Mouse (Mus musculus): ENCODE measurements at regions not wholly inside any gene's neighbourhood (a gene's known extent, or its start where the extent isn't known, plus 50 kb on each side); places are given as distances from the start of the nearest gene placed in this dataset.

DNA sequence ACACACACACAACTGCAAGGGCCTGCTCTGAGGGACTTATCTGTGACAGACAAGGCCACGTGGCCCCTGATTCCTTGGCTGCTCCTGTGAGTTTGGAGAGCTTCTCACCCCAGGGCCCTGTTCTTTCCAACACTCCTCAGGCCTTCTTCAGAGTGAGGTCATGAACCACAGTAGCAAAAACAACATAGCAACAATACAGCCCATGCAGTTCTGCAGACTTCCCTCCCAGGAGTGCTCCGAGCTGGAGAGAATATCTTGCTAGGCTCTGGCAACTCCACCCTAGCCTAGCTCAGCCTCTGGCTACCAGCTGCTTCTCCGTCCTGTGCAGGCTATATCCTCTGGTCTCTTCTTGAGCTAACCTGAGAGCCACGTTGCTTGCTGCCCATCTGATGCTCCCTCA is 152.8 kb downstream of the Fgf18 start:
- no peak for DNase-seq (ENCODE audit: low spot score)
- Histone ChIP-seq H3K9ac (ENCODE audit: low read depth, low read length) (no peak overlapping the region), H3K9me3 (ENCODE audit: control insufficient read depth, low read length) (no peaks in the 10 kb centered on the region), H3K27me3 (ENCODE audit: control insufficient read depth, insufficient read depth, low read length) (no peaks in the 10 kb centered on the region), H3K4me2 (replicated peaks; ENCODE audit: low read depth, low read length) (no peak overlapping the region), H3K27ac (ENCODE audit: low read depth, low read length) (no peak overlapping the region), H3K36me3 (ENCODE audit: control insufficient read depth, insufficient read depth, low read length) (no peaks in the 10 kb centered on the region), H3K4me1 (replicated peaks; ENCODE audit: control insufficient read depth, insufficient read depth, low read length) (no peaks in the 10 kb centered on the region), H3K4me3 (ENCODE audit: low read depth, low read length) (no peak overlapping the region)
- WGBS, result 71% methylated on average over 4 of the region's 4 CpGs
- no peak for ATAC-seq (ENCODE audit: low FRiP score)

DNA sequence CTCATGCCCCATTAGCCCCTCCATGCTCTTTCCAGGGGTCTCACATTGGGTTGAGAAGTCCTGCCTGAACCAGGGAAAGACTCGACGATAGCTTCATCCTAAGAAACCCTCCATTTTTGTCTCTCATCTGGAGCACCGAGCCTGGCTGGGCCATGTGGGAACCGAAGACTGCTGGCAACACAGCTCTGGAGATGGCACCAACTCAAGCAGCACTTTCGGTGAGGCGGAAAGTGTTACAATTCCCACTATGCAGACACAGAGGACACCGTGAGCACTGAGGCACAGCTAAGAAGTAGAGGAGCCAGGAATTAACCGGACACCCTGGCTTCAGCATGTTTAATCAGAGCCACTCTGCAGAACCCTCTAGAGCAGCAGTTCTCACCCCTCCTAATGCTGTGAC is 153.8 kb downstream of the Fgf18 start:
- Histone ChIP-seq H3K27ac (ENCODE audit: low read depth, low read length) (no peak overlapping the region), H3K4me2 (replicated peaks; ENCODE audit: low read depth, low read length) (no peak overlapping the region), H3K4me1 (replicated peaks; ENCODE audit: control insufficient read depth, insufficient read depth, low read length) (no peaks in the 10 kb centered on the region), H3K4me3 (ENCODE audit: low read depth, low read length) (no peak overlapping the region), H3K9me3 (ENCODE audit: control insufficient read depth, low read length) (no peaks in the 10 kb centered on the region), H3K36me3 (ENCODE audit: control insufficient read depth, insufficient read depth, low read length) (no peaks in the 10 kb centered on the region), H3K9ac (ENCODE audit: low read depth, low read length) (no peak overlapping the region), H3K27me3 (ENCODE audit: control insufficient read depth, insufficient read depth, low read length) (no peaks in the 10 kb centered on the region)
- DNase-seq (ENCODE audit: low spot score) (no peak), ATAC-seq (ENCODE audit: low FRiP score) (no peak)
- WGBS, result 89% methylated on average over 8 of the region's 8 CpGs

DNA sequence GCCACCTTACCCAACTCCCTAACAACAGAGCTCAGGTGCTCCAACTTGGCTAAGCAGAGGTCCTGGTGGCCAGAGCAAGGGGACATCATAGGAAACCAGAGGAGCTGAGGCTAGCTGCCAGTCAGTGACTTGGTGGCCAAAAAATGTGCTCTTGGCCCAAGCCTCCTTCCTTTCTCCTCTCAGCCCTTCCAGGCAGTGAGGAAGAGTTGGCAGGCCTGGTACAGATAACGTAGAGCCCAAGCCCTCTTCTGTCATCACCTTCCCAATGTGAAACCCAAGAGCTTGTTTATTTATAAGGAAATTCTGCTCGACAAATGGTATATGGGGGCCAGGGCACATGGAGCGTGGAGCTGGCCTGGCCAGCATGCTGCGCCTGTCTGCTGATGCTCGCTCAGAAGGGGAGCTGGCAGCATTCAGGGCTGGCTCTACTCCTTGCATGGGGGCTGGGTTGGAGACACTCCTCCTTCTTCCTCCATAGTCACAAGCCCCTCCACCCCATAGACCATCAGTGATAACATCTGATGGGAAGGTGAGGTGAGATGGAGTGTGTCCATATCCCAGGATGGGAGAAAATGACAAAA is 156.1 kb downstream of the Fgf18 start:
- Histone ChIP-seq H3K27me3 (ENCODE audit: control insufficient read depth, insufficient read depth, low read length) (no peaks in the 10 kb centered on the region), H3K9me3 (ENCODE audit: control insufficient read depth, low read length) (no peaks in the 10 kb centered on the region), H3K4me2 (replicated peaks; ENCODE audit: low read depth, low read length) (no peak overlapping the region), H3K27ac (ENCODE audit: low read depth, low read length) (no peak overlapping the region), H3K4me3 (ENCODE audit: low read depth, low read length) (no peak overlapping the region), H3K9ac (ENCODE audit: low read depth, low read length) (no peak overlapping the region), H3K36me3 (ENCODE audit: control insufficient read depth, insufficient read depth, low read length) (no peaks in the 10 kb centered on the region), H3K4me1 (replicated peaks; ENCODE audit: control insufficient read depth, insufficient read depth, low read length) (no peaks in the 10 kb centered on the region)
- ATAC-seq (ENCODE audit: low FRiP score) (no peak), DNase-seq (ENCODE audit: low spot score) (no peak)
- WGBS, result 79% methylated on average over 5 of the region's 5 CpGs

DNA sequence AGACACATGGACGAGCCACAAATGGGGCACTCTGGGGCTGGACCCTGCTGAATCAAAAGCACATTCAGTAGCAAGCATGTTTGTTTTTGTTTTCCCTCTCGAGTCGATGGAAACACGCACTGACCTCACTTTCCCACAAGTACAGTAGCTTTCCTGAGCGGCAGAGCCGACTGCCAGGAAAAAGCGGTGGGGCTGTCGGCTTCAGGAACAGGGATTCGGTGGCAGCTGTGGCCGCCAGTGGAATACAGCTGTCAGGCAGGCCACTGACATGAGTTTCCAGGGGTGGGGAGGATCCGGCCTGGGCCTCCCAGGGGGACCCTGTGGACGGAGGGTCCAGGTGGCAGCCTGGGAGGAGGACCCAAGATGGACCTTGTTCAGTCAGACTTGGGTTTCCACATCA is 157.0 kb downstream of the Fgf18 start:
- Histone ChIP-seq H3K27me3 (ENCODE audit: control insufficient read depth, insufficient read depth, low read length) (no peaks in the 10 kb centered on the region), H3K36me3 (ENCODE audit: control insufficient read depth, insufficient read depth, low read length) (no peaks in the 10 kb centered on the region), H3K4me2 (replicated peaks; ENCODE audit: low read depth, low read length) (no peak overlapping the region), H3K4me1 (replicated peaks; ENCODE audit: control insufficient read depth, insufficient read depth, low read length) (no peaks in the 10 kb centered on the region), H3K27ac (ENCODE audit: low read depth, low read length) (no peak overlapping the region), H3K4me3 (ENCODE audit: low read depth, low read length) (no peak overlapping the region), H3K9ac (ENCODE audit: low read depth, low read length) (no peak overlapping the region), H3K9me3 (ENCODE audit: control insufficient read depth, low read length) (no peaks in the 10 kb centered on the region)
- ATAC-seq (ENCODE audit: low FRiP score), result no peak
- no peak for DNase-seq (ENCODE audit: low spot score)
- 90% methylated on average over 12 of the region's 12 CpGs for WGBS

DNA sequence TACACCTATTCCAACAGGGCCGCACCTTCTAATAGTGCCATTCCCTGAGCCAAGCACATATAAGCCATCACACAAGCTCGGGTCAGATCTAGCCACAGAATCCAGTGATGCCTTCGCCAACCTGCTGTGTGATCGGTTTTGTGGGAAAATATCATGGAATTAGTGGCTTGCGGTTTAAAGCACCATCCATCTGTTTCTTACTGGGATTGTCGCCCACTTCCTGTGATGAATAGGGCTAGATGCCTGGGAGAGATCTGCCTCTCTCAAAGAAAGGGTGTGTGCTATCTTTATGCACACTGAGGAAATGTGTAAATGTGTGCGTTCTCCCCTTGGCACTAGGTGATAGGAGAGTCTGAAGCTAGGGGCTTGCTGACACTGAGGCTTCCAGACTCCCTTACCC is 154.5 kb upstream of the Smim23 start:
- WGBS, result 94% methylated on average over 7 of the region's 7 CpGs
- no peak overlapping the region for H3K27ac ChIP-seq (ENCODE audit: low read depth, low read length)
- no peaks in the 10 kb centered on the region for H3K27me3 ChIP-seq (ENCODE audit: control insufficient read depth, insufficient read depth, low read length)
- no peaks in the 10 kb centered on the region for H3K4me1 ChIP-seq (replicated peaks; ENCODE audit: control insufficient read depth, insufficient read depth, low read length)
- H3K36me3 ChIP-seq (ENCODE audit: control insufficient read depth, insufficient read depth, low read length), result no peaks in the 10 kb centered on the region
- DNase-seq (ENCODE audit: low spot score), result no peak
- no peak overlapping the region for H3K9ac ChIP-seq (ENCODE audit: low read depth, low read length)
- ATAC-seq (ENCODE audit: low FRiP score), result no peak
- no peaks in the 10 kb centered on the region for H3K9me3 ChIP-seq (ENCODE audit: control insufficient read depth, low read length)
- no peak overlapping the region for H3K4me2 ChIP-seq (replicated peaks; ENCODE audit: low read depth, low read length)
- H3K4me3 ChIP-seq (ENCODE audit: low read depth, low read length), result no peak overlapping the region

DNA sequence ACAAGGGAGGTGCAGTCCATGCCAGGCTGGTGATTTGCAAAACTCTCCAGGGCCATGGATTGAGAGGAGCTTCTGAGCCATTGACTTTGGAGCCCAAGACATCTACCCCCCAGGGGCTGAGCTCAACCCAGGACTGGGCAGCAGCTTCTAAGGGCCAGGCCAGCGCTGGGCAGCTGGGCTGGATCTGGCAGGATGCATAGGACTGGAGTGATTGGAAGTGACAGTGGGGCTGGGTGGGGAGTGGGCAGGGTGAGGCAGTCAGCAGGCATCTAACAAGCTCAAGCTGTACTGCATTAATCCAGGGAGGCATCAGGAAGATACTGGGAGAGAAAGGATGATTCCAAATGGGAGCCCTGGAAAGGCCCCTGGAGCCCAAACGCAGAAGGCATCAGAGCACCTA is 152.2 kb upstream of the Smim23 start:
- no peaks in the 10 kb centered on the region for H3K36me3 ChIP-seq (ENCODE audit: control insufficient read depth, insufficient read depth, low read length)
- no peak for ATAC-seq (ENCODE audit: low FRiP score)
- H3K27ac ChIP-seq (ENCODE audit: low read depth, low read length), result no peak overlapping the region
- H3K27me3 ChIP-seq (ENCODE audit: control insufficient read depth, insufficient read depth, low read length), result no peaks in the 10 kb centered on the region
- H3K9ac ChIP-seq (ENCODE audit: low read depth, low read length), result no peak overlapping the region
- H3K9me3 ChIP-seq (ENCODE audit: control insufficient read depth, low read length), result no peaks in the 10 kb centered on the region
- H3K4me3 ChIP-seq (ENCODE audit: low read depth, low read length), result no peak overlapping the region
- no peaks in the 10 kb centered on the region for H3K4me1 ChIP-seq (replicated peaks; ENCODE audit: control insufficient read depth, insufficient read depth, low read length)
- no peak for DNase-seq (ENCODE audit: low spot score)
- H3K4me2 ChIP-seq (replicated peaks; ENCODE audit: low read depth, low read length), result no peak overlapping the region
- 81% methylated on average over 2 of the region's 2 CpGs for WGBS

DNA sequence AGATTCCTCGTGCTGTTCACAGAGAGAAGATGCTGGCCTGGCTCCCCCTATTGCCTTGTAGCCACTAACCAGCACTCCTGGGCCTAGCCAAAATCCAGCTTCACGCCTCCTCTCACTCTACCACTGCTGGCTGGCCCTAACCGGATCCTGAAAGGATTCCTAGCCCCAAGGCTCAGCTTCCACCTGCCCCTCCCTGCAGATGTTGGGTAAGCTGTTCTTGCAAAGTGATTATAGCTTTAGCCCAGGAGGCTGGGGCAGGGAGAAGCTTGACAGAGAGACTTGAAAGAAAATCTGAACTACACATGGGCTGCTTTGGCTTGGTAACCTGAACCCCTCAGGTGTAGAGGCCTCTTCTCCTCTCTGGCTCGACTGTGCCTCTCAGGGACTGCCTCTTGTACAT is 149.0 kb upstream of the Smim23 start:
- DNase-seq (ENCODE audit: low spot score) (no peak), ATAC-seq (ENCODE audit: low FRiP score) (no peak)
- no peaks in the 10 kb centered on the region for H3K4me1 ChIP-seq (replicated peaks; ENCODE audit: control insufficient read depth, insufficient read depth, low read length)
- no peaks in the 10 kb centered on the region for H3K9me3 ChIP-seq (ENCODE audit: control insufficient read depth, low read length)
- H3K4me2 ChIP-seq (replicated peaks; ENCODE audit: low read depth, low read length), result no peak overlapping the region
- no peak overlapping the region for H3K4me3 ChIP-seq (ENCODE audit: low read depth, low read length)
- WGBS, result 69% methylated on average over 4 of the region's 4 CpGs
- no peak overlapping the region for H3K9ac ChIP-seq (ENCODE audit: low read depth, low read length)
- no peaks in the 10 kb centered on the region for H3K27me3 ChIP-seq (ENCODE audit: control insufficient read depth, insufficient read depth, low read length)
- H3K27ac ChIP-seq (ENCODE audit: low read depth, low read length), result no peak overlapping the region
- H3K36me3 ChIP-seq (ENCODE audit: control insufficient read depth, insufficient read depth, low read length), result no peaks in the 10 kb centered on the region

DNA sequence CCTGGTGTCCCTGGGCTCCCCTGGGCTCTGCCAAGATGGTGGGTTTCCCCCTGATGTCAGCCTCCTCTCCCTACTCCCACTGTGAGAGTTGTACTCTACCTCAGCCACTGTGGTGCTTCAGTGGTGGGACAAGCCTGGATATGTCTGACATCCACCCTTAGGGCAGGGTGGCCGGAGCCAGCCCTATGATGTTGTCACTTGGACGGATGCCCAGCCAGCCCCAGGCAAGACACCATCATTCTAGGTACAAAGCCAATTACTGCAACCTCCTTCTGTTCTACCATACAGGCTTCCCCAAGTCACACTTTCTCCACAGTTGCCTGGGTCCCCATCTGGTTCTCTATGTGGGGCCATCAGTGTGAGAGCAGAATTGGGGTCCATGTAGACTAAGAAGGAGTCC is 141.0 kb upstream of the Smim23 start:
- no peaks in the 10 kb centered on the region for H3K27me3 ChIP-seq (ENCODE audit: control insufficient read depth, insufficient read depth, low read length)
- no peak for ATAC-seq (ENCODE audit: low FRiP score)

DNA sequence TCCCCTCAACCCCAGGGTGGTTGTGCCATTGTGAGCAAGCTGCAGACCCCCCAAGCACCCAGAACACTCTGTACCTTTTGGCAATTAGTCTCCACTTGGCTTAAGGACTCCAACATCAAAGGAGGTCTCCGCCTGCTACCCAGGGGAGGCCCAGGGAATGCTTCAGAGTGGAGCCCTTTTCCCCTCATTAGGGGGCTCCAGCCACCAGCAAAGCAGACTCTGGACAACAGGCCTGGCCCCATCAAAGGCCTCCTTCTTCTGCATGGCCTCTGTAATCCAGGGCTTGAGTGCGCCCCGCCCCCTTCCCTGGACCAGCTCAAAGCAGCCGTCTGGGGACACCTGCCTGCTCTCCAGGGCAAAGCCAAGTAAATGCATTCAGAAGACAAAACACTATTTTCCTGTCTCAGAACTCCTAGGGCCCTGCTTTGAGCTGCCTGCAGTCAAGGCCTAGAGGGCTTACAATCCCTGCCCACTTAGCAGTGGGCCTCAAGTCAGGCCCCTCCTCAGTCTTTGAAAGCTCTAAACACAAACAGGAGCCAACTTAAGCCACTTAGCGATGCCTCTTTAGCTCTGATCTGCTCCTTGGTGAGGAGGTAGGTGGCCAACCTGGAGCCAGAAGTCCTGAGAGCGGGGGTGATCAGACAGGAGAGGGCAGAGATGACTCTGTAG is 139.4 kb upstream of the Smim23 start:
- H3K9me3 ChIP-seq (ENCODE audit: control insufficient read depth, low read length), result no peaks in the 10 kb centered on the region
- no peaks in the 10 kb centered on the region for H3K27me3 ChIP-seq (ENCODE audit: control insufficient read depth, insufficient read depth, low read length)
- ATAC-seq (ENCODE audit: low FRiP score), result no peak
- H3K4me2 ChIP-seq (replicated peaks; ENCODE audit: low read depth, low read length), result no peak overlapping the region
- 17% methylated on average over 6 of the region's 6 CpGs for WGBS
- no peak overlapping the region for H3K9ac ChIP-seq (ENCODE audit: low read depth, low read length)
- H3K4me3 ChIP-seq (ENCODE audit: low read depth, low read length), result no peak overlapping the region
- no peak overlapping the region for H3K27ac ChIP-seq (ENCODE audit: low read depth, low read length)
- H3K4me1 ChIP-seq (replicated peaks; ENCODE audit: control insufficient read depth, insufficient read depth, low read length), result no peaks in the 10 kb centered on the region
- peak; percentile 13 for DNase-seq (ENCODE audit: low spot score)
- no peaks in the 10 kb centered on the region for H3K36me3 ChIP-seq (ENCODE audit: control insufficient read depth, insufficient read depth, low read length)

More for the DNA sequence above, 141.0 kb upstream of the Smim23 start:
- Histone ChIP-seq H3K27ac (ENCODE audit: low read depth, low read length) (no peak overlapping the region), H3K4me2 (replicated peaks; ENCODE audit: low read depth, low read length) (no peak overlapping the region), H3K36me3 (ENCODE audit: control insufficient read depth, insufficient read depth, low read length) (no peaks in the 10 kb centered on the region), H3K9me3 (ENCODE audit: control insufficient read depth, low read length) (no peaks in the 10 kb centered on the region), H3K4me3 (ENCODE audit: low read depth, low read length) (no peak overlapping the region), H3K9ac (ENCODE audit: low read depth, low read length) (no peak overlapping the region), H3K4me1 (replicated peaks; ENCODE audit: control insufficient read depth, insufficient read depth, low read length) (no peaks in the 10 kb centered on the region)
- no peak for DNase-seq (ENCODE audit: low spot score)
- WGBS, result 77% methylated on average over 2 of the region's 2 CpGs

Measured in hindbrain, embryonic 11.5 days (tissue).